Mouse (Mus musculus): ENCODE measurements around the gene Nrtn. TPM values are rescaled to one million over a fixed set of nuclear protein-coding genes. Genes with fewer than 3 reads are reported as not detected.

Nrtn gene
- polyA plus RNA-seq, 1 experiment from 2014 or later: 3.4 TPM

DNA sequence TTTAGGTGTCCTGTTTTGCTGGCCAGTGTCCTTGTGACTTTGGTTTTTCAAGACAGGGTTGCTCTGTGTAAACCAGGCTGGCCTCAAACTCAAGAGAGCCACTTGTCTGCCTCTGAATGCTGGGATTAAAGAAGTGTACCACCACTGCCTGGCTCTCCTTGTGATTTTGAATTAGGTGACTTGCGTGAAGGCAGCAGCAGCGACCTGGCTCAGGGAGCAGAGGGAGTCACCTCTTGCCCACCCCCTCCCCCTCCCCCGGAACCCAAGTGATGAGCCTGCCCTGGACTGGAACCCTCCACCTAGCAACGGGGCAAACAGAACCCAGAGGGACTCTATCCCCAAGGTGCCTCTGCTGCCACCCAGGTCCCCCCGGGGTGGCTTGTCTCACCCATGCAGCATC, 12.6 kb upstream of the Nrtn start, which contains the start of gene Prr22:
Gene Prr22 (plus strand): TSS at position 301 of the 400 bp plus-strand sequence.
- no peak within 1 kb of the TSS for H3K4me2 ChIP-seq (replicated peaks)
- no peak within 1 kb of the TSS for H3K4me3 ChIP-seq
- no peak within 1 kb of the TSS for H3K9ac ChIP-seq
- WGBS: 95% methylated on average over 5 of the region's 5 CpGs
- peaks cover 52% of the 10 kb centered on the region for H3K36me3 ChIP-seq
- no peak within 1 kb of the TSS for H3K27ac ChIP-seq
- H3K27me3 ChIP-seq (replicated peaks): no peaks in the 10 kb centered on the region
- no peaks in the 10 kb centered on the region for H3K9me3 ChIP-seq
- ATAC-seq (ENCODE audit: low FRiP score, low read depth): no peak
- peaks cover 6% of the 10 kb centered on the region for H3K4me1 ChIP-seq

DNA sequence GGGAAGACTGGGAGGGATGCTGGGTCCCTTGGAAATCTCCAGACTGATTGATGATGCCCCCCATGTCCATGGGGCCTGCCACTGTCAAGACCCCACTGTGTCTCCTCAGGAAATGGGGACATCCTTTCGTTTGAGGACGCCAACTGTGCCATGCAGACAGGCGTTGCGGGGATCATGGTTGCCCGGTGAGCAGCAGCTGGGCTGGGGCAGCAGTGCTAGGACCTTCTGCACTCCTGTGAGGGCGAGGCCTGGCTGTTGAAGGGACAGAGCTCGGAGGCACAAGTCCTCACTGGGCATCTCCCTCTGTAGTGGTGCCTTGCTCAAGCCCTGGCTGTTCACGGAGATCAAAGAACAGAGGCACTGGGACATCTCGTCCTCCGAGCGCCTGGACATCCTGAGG, 11.6 kb upstream of the Nrtn start:
- Histone ChIP-seq H3K9me3 (no peaks in the 10 kb centered on the region), H3K4me1 (peaks cover 6% of the 10 kb centered on the region), H3K27ac (no peak overlapping the region), H3K27me3 (replicated peaks) (no peaks in the 10 kb centered on the region), H3K36me3 (peaks cover 52% of the 10 kb centered on the region), H3K4me3 (no peak overlapping the region), H3K4me2 (replicated peaks) (no peak overlapping the region), H3K9ac (no peak overlapping the region)
- no peak for ATAC-seq (ENCODE audit: low FRiP score, low read depth)
- 92% methylated on average over 11 of the region's 11 CpGs for WGBS

DNA sequence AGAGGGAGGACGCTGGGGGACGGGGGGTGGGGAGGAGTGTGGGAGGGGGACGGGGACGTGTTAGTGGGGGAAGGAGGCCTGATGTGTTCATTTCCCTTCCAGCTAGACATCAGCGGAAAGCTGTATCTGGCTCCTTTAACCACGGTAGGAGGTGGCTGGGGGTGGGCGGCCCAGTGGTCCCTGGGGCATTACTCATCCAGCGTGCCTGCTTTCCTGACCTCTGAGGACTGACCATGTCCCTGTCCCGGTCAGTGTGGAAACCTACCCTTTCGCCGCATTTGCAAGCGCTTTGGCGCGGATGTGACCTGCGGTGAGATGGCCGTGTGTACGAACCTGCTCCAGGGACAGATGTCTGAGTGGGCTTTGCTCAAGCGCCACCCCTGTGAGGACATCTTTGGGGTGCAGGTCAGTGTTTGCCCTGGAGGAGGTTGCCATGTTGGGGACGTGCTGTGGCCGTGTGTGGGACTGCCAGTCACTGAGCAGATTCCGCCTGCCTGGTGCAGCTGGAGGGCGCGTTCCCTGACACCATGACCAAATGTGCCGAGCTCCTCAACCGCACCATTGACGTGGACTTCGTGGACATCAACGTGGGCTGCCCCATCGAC, 10.3 kb upstream of the Nrtn start:
- Histone ChIP-seq H3K4me2 (replicated peaks) (no peak overlapping the region), H3K36me3 (peaks cover 52% of the 10 kb centered on the region), H3K27me3 (replicated peaks) (no peaks in the 10 kb centered on the region), H3K9me3 (no peaks in the 10 kb centered on the region), H3K9ac (no peak overlapping the region), H3K4me3 (no peak overlapping the region), H3K4me1 (peaks cover 12% of the 10 kb centered on the region), H3K27ac (no peak overlapping the region)
- ATAC-seq (ENCODE audit: low FRiP score, low read depth): no peak
- 95% methylated on average over 29 of the region's 29 CpGs for WGBS

DNA sequence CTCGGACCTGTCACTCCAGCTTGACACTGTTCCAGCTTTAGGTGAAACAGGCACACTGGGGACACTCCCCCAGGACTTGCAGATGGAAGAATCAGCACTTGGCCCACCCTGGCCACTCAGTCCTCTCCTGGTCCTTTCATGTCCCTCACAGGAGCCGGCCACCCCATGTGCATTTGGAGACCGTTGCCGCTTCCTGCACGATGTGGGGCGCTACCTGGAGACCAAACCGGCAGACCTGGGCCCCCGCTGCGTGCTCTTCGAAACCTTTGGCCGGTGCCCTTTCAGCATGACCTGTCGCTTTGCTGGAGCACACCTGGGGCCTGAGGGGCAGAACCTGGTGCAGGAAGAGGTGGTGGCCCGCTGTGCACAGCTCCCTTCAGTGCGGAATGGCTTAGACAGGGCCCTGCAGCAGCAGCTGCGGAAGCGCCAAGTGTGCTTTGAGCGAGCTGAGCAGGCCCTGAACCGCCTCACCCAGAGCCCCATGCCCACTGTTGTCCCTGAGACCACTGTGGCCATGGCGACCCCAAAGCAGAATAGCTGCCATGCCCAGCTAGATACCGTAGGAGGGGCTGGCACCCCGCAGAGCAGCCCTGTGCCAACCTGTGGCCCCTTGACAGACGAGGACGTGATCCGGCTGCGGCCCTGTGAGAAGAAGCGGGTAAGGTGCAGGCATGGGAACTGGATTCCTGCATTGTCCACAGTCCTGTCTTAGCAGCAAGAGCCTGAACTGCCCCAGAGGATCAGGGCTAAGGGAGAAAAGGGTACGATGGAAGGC, 9.5 kb upstream of the Nrtn start:
- H3K4me2 ChIP-seq (replicated peaks): no peak overlapping the region
- no peak overlapping the region for H3K27ac ChIP-seq
- no peak for ATAC-seq (ENCODE audit: low FRiP score, low read depth)
- peaks cover 17% of the 10 kb centered on the region for H3K4me1 ChIP-seq
- H3K9ac ChIP-seq: no peak overlapping the region
- H3K27me3 ChIP-seq (replicated peaks): no peaks in the 10 kb centered on the region
- peaks cover 51% of the 10 kb centered on the region for H3K36me3 ChIP-seq
- no peak overlapping the region for H3K4me3 ChIP-seq
- no peaks in the 10 kb centered on the region for H3K9me3 ChIP-seq
- WGBS: 96% methylated on average over 27 of the region's 27 CpGs

DNA sequence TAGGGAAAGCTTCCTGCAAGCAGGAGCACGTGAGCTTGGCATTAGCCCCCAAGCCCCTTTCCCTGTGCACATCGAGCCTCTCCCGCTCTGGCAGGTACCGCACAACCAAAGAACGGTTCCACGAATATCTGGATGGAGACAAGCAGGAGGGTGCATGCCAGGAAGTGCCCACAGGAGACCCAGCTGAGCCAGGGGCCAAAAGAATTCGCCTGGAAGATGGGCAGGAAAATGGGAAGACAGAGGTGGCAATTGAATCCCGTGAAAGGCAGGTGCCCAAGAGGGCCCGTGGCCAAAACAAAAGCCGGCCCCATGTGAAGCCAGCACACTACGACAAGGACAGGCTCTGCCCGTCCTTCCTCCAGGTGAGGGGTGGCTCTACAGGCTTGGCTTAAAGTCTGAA, 8.1 kb upstream of the Nrtn start:
- Histone ChIP-seq H3K4me2 (replicated peaks) (peak overlapping the region; percentile 70), H3K4me3 (peak overlapping the region; percentile 76), H3K9ac (0 out of 2 replicates have a peak overlapping the region, but pooled peaks have one; percentile 14), H3K36me3 (peaks cover 38% of the 10 kb centered on the region), H3K27ac (no peak overlapping the region), H3K27me3 (replicated peaks) (peaks cover 9% of the 10 kb centered on the region; the same call in 1 of the 2 replicates), H3K9me3 (no peaks in the 10 kb centered on the region), H3K4me1 (peaks cover 21% of the 10 kb centered on the region)
- 66% methylated on average over 12 of the region's 12 CpGs for WGBS
- 0 out of 2 replicates have a peak, but pooled peaks have one; percentile 0 for ATAC-seq (ENCODE audit: low FRiP score, low read depth)

DNA sequence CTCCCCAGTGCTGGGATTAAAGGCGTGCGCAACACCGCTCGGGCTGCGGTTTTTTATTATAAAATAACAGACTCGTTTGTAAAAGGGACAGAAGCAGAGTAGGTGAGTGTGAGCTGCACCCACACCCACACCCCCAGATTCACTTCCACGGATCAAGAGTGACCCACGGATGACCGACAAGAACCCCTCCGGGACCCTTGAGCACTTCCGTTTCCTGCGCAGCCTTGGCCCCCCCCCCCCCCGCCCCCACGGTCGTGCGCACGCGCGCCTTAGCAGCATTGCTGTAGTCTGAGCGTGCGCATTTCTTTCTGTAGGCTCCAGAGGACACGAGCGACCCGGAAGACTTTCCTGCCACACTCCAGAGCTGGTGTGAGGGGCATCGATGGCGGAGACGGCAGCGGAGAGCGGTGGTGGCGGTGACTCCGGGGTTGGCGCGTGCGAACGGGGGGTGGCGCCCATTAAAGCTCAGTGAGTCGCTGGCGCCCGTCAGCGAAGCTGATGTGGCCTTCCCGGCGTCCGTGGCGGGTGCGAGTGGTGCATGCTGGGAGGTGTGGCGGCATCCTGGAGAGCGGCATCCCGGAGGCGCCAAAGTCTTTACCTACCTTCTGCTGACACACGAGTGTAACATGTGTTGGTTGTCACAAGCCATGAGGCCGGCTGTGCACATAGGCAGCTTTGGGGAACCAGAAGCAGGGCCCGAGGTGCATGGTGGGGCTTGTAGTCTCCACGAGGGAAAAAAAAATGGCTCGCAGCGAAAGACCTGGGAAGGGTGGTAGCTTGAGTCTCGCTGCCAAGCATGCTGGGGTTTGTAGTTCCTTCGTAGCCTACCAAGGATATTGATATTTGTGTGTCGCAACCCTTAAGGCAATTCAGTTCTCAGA, 7.4 kb upstream of the Nrtn start, which contains the start of gene Dus3l:
Gene Dus3l (plus strand): TSS at position 284 of the 881 bp plus-strand sequence.
- H3K4me3 ChIP-seq: peak within 1 kb of the TSS; percentile 76
- peaks cover 21% of the 10 kb centered on the region for H3K4me1 ChIP-seq
- H3K27ac ChIP-seq: peak within 1 kb of the TSS; percentile 85
- peak within 1 kb of the TSS; percentile 79 for H3K9ac ChIP-seq
- peak within 1 kb of the TSS; percentile 70 for H3K4me2 ChIP-seq (replicated peaks)
- H3K36me3 ChIP-seq: peaks cover 31% of the 10 kb centered on the region
- 2% methylated on average over 54 of the region's 58 CpGs for WGBS
- H3K9me3 ChIP-seq: no peaks in the 10 kb centered on the region
- H3K27me3 ChIP-seq (replicated peaks): peaks cover 11% of the 10 kb centered on the region; the same call in 1 of the 2 replicates
- peak; percentile 71 for ATAC-seq (ENCODE audit: low FRiP score, low read depth)

DNA sequence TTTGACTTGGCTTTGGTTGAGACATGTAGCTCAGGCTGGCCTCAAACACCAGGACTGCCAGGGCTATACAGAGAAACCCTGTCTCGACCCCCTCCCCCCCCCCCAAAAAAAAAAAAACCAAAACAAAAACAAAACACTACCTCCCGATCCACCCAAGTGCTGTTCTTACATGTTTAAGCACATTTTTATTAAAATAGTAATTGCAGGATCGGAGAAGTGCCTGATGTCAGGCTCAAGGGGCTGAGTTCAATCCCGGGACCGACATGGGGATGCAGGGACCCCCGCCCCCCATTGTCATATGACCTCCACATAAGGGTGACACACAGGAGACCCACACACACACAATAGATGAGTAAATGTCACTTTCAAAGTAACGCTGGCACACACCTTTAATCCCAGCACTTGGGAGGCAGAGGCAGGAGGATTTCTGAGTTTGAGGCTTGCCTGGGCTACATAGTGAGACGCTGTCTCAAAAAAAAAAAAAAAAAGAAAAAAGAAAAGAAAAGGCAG, 6.5 kb upstream of the Nrtn start:
- Histone ChIP-seq H3K4me3 (no peak overlapping the region; the same call in 1 of the 2 replicates), H3K27me3 (replicated peaks) (peaks cover 16% of the 10 kb centered on the region; the same call in 1 of the 2 replicates), H3K9me3 (no peaks in the 10 kb centered on the region), H3K4me2 (replicated peaks) (peak overlapping the region; percentile 70; the same call in 1 of the 2 replicates), H3K9ac (no peak overlapping the region), H3K27ac (no peak overlapping the region), H3K36me3 (peaks cover 22% of the 10 kb centered on the region), H3K4me1 (peaks cover 26% of the 10 kb centered on the region)
- ATAC-seq (ENCODE audit: low FRiP score, low read depth): no peak
- 80% methylated on average over 8 of the region's 8 CpGs for WGBS

DNA sequence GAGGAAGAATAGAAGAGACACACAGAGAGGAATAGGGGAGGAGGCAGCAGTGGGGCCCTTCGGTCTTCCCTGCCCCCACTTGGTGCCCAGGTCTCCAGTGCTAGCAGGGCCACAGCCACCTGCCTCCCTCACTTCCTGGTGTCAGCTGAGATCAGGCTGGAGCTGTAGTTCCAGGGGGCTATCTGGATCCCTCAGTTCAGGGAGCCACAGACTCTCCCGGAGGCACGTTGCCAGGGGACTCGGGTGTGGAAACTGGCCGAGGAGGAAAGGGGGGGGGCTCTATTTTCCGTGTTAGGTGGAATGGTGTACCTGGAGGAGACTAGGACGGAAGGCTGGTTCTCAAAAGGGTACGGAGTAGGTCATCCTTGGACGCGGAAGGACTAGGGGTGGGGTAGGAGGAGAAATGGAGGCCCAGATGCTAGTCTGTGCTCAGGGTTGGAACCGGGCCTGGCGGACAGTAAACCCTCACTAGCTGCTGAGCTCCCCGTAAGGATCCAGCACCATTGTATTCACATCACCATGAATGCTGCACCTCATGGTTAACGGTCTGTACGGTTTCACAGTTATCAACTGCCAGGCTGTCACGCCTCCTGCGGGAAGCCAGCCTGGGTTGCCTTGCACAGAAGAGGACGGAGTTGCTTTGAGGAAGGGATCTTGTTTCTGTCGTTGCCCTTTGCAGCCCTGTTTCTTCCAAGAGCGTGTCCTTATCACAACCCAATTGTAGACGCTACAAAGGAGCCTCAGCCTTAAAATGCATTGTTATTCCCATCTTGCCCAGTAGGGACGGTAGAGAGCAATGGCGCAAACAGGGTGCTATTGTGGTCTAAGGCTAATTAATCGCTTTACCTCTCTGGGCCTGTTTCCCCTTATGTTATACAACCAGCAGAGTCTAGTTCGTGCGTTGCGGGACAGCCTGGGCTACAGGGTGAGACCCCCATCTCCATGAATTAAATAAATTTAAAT, 5.7 kb upstream of the Nrtn start:
- H3K27me3 ChIP-seq (replicated peaks): peaks cover 23% of the 10 kb centered on the region; the same call in 1 of the 2 replicates
- 0 out of 2 replicates have a peak overlapping the region, but pooled peaks have one; percentile 1 for H3K4me3 ChIP-seq
- peaks cover 27% of the 10 kb centered on the region for H3K4me1 ChIP-seq
- peaks cover 15% of the 10 kb centered on the region for H3K36me3 ChIP-seq
- peak overlapping the region; percentile 88; the same call in 1 of the 2 replicates for H3K27ac ChIP-seq
- H3K9me3 ChIP-seq: no peaks in the 10 kb centered on the region
- WGBS: 51% methylated on average over 27 of the region's 27 CpGs
- H3K4me2 ChIP-seq (replicated peaks): peak overlapping the region; percentile 69
- ATAC-seq (ENCODE audit: low FRiP score, low read depth): no peak
- no peak overlapping the region for H3K9ac ChIP-seq

DNA sequence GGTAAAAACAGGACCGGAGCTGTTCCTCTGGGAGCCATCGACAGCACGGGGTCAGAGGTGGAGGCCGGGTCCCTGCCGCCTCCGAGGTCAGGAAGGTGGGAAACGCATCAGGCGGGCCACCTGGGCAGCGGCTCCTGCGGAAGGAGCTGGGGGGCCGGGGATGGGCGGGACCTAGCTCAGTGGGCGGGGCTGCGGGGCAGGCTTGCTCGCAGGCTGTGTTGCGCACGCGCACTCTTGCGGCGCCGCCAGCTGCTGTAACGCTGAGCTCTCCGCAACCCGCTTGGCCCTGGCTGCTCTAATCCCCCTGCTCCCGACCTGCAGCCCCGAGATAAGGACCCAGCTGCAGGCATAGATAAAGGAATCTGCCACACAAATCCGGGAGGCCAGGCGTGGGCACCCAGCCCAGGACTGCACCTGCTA, 4.7 kb upstream of the Nrtn start:
- peak overlapping the region; percentile 88 for H3K27ac ChIP-seq
- WGBS: under 1% methylated on average over 25 of the region's 28 CpGs
- no peaks in the 10 kb centered on the region for H3K9me3 ChIP-seq
- ATAC-seq (ENCODE audit: low FRiP score, low read depth): peak; percentile 23
- H3K36me3 ChIP-seq: peaks cover 6% of the 10 kb centered on the region
- H3K27me3 ChIP-seq (replicated peaks): peaks cover 32% of the 10 kb centered on the region
- peak overlapping the region; percentile 69 for H3K4me2 ChIP-seq (replicated peaks)
- H3K9ac ChIP-seq: peak overlapping the region; percentile 51
- H3K4me3 ChIP-seq: peak overlapping the region; percentile 43
- H3K4me1 ChIP-seq: peaks cover 35% of the 10 kb centered on the region

DNA sequence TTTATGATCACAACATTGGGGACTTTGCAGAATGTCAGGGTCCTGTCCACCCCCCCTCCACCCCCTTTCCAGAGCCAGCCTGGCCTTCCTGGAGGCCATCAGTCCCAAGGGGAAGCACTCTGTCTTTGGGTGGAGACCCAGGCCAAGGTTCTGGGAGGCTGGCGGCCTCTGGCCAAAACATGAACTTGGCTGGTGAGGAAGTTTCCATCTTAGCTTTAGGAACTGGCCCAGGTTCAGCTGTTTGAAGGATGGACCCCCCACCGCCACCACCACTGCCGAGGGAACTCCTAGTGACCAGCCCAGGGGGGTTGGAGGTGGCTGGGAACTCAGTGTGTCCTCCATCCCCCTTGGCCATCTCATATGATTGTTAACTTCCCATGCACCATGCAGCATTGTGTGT, 3.7 kb upstream of the Nrtn start:
- no peak for ATAC-seq (ENCODE audit: low FRiP score, low read depth)
- H3K9ac ChIP-seq: no peak overlapping the region
- no peak overlapping the region for H3K27ac ChIP-seq
- H3K9me3 ChIP-seq: no peaks in the 10 kb centered on the region
- peak overlapping the region; percentile 9; the same call in 1 of the 2 replicates for H3K4me2 ChIP-seq (replicated peaks)
- no peaks in the 10 kb centered on the region for H3K36me3 ChIP-seq
- H3K27me3 ChIP-seq (replicated peaks): peaks cover 41% of the 10 kb centered on the region
- H3K4me1 ChIP-seq: peaks cover 39% of the 10 kb centered on the region
- 74% methylated on average over 3 of the region's 3 CpGs for WGBS
- no peak overlapping the region for H3K4me3 ChIP-seq

DNA sequence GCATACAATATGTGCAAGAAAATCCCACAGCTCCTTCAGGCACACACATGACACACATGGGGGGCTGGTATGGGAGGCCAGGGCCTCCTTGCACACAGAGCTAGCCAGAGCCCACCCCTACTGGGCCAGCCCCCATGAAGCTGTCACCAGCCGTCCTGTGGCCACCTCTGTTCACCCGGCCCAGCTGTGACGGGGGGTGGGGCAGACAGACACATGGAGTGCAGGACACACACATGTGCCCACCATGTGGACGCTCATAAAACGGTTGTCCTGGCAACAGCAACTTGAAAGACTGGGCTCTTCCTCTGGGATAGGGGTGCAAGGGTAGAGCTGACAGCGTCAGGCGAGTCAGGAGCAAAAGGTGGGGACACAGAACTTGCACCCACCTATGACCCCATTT, 1.9 kb upstream of the Nrtn start:
- 34% methylated on average over 7 of the region's 7 CpGs for WGBS
- H3K4me1 ChIP-seq: peaks cover 33% of the 10 kb centered on the region
- no peak overlapping the region for H3K4me2 ChIP-seq (replicated peaks)
- peaks cover 59% of the 10 kb centered on the region for H3K27me3 ChIP-seq (replicated peaks)
- no peak overlapping the region for H3K9ac ChIP-seq
- H3K36me3 ChIP-seq: no peaks in the 10 kb centered on the region
- no peaks in the 10 kb centered on the region for H3K9me3 ChIP-seq
- H3K4me3 ChIP-seq: no peak overlapping the region
- no peak for ATAC-seq (ENCODE audit: low FRiP score, low read depth)
- H3K27ac ChIP-seq: no peak overlapping the region
